Mouse (Mus musculus): Measurements from ENCODE around the gene Ston2.
"Not testable (repeated sequence)": the region's sequence is repeated elsewhere in the genome, so short reads cannot be mapped to it uniquely, and the experiment has no call there.

Ston2 gene

DNA sequence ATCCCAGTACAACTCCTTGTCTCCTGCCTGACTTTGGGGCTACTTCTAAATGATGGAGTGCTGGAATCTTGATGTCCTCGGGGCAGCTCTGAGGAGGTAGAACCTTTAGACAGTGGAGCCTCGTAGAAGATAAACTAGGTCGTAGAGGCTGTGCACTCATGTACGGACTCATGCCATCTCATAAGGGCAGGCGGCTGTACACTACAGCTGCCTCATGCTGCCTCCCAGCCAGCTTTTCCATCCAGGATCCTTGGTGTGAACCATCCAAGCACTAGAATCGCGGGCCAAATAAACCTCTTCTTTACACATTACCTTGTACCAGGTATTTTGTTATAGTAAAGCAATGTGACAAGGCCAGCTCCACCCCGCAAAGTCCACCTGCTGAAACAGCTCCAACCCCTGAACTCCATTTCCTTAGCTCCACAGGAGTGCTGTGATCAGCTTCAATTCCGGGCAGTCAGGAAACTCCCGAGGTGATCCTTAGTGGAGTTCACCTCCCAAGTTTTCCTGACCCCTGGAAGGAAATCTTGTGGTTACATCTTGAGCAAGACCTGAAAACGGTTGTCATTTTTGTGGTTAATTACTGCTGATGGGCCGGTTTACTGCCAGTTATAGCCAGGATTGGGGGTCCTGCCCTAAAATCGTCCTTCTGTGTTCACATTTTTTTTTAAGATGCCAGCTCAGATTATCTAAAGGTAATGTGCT lies 36.1 kb downstream of the Ston2 start:
- DNase-seq (ENCODE audit: low read depth, low spot score): no peak

DNA sequence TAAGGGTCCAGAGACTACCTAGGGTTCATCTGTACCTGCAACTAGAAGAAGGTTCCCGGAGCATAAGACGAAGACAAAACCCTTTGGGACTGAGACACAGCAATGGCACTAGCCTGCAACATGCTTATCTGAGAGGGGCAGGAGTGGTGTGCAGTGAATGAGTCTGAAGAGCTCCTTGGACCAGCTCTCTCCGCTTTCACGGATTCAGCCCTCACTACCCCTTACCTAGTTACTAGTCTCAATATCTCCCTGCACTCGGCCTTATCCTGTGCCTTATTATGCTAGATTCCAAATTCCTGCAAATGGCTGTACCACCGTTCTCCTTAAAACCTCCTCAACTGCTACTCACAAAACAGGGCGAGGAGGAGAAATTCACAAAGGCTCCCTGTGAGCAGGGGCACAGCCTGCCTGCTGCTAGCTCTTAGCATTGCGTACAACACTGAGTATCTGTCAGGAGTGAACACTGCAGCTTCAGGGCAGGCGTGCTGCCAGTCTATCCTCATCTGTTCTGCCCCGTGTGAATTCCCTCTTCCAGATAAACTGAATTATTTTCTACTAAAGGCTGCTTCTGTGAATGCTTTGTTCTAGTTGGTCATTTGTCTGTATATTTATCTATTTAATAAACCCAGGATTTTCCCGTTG lies 38.5 kb downstream of the Ston2 start:
- DNase-seq (ENCODE audit: low read depth, low spot score): no peak

DNA sequence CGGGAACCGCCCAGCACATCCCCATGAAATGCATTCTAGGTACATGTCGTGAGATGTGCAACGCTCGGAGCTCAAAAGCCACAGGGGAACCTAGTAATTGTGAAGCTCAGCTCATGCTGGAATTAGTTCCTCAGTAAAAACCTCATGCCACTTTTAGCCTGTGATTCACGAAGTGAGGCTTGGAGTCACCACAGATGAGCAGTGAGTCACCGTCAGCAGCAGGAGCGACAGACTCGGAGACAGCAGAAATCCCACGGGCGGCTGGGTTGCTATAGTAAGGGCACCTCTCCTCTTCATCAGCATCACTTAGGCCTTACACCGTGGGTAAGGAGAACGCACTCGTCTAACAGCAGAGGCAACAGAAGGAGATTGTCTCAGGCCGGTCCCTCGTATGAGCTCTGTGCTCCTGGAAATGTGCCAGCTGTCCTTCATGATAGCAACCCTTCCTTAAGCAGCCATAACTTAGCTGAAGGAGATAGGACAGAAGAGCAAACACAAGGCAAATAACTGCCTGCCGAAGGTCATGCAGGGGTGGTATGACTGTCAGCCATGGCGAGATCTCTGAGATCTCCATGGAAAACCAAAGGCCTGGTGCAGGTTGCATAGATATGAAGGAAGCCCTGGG lies 39.8 kb downstream of the Ston2 start:
- DNase-seq (ENCODE audit: low read depth, low spot score): no peak

DNA sequence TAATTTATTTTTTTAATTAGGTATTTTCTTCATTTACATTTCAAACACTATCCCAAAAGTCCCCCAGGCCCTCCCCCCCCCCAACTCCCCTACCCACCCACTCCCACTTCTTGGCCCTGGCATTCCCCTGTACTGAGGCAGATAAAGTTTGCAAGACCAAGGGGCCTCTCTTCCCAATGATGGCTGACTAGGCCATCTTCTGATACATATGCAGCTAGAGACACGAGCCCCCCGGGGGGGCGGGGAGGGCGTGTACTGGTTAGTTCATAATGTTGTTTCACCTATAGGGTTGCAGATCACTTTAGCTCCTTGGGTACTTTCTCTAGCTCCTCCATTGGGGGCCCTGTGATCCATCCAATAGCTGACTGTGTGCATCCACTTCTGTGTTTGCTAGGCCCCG lies 41.3 kb downstream of the Ston2 start:
- DNase-seq (ENCODE audit: low read depth, low spot score): not testable (repeated sequence)

GRCm38 (mm10) chr12:91745758-91746290 lies 42.4 kb downstream of the Ston2 start:
- peak; percentile 48 for DNase-seq (ENCODE audit: low read depth, low spot score)

DNA sequence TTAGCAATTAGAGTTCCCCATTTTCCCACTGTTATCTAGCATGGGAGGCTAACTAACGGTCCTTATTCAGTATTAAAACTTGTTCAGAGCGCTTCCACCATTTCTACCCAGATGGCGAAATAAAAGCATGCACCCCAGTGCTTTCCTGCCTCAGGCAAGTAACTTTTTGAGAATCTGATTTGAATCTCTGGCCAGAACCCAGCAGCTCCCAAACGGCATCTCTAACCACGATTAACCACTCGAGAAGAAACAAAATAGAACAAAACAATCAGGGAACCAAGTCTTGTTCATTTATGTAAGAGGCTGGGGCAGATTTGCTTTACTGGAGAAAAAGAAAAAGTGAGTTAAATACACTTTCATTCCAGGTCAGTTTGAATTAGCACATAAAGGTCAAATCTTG lies 44.1 kb downstream of the Ston2 start:
- DNase-seq (ENCODE audit: low read depth, low spot score): no peak

DNA sequence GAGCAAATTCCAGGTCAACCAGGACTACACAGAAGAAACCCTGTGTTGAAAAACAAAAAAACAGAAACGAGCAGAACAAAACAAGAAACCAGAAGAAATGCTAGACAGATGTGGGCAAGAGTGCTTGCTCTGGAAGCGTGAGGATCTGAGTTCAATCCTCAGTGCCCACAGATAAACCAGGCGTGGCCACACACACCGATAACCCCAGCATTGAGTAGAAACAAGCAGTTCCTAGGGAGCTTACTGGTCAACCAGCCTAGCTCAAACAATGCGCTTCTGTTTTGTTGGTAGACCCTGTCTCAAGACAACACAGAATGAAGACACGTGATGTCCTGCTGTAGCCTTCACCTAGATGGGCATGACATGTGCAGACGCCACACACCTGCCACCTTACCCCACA lies 45.3 kb downstream of the Ston2 start:
- DNase-seq (ENCODE audit: low read depth, low spot score): no peak

- DNase-seq (ENCODE audit: low read depth, low spot score): no peak
Measured at GRCm38 (mm10) chr12:91738381-91738780, 49.8 kb downstream of the Ston2 start.

GRCm38 (mm10) chr12:91736221-91736980 lies 51.8 kb downstream of the Ston2 start:
- no peak for DNase-seq (ENCODE audit: low read depth, low spot score)

GRCm38 (mm10) chr12:91734246-91735027 lies 53.8 kb downstream of the Ston2 start:
- no peak for DNase-seq (ENCODE audit: low read depth, low spot score)

- DNase-seq (ENCODE audit: low read depth, low spot score): no peak
Measured at GRCm38 (mm10) chr12:91732729-91733448, 55.3 kb downstream of the Ston2 start.

- DNase-seq (ENCODE audit: low read depth, low spot score): no peak
Measured at GRCm38 (mm10) chr12:91726202-91726601, 62.0 kb downstream of the Ston2 start.

DNA sequence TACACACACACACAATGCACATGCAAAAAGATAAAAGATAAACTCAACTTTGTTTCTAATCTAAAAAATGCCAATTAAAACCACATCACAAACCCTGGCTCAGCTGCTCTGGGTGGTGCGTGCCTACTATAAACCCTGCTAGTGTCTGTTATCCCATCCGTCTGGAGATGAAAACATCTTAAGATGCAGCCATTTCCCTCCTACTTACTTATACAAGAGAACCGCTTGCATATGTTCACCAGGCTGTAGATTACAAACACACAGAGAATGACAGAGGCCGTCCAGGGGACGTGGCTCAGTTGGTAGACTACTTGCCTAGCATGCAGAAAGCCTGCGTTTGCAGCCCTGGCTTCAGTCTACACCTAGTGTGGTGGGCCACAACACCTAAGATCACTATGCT lies 64.3 kb downstream of the Ston2 start:
- DNase-seq (ENCODE audit: low read depth, low spot score): no peak

DNA sequence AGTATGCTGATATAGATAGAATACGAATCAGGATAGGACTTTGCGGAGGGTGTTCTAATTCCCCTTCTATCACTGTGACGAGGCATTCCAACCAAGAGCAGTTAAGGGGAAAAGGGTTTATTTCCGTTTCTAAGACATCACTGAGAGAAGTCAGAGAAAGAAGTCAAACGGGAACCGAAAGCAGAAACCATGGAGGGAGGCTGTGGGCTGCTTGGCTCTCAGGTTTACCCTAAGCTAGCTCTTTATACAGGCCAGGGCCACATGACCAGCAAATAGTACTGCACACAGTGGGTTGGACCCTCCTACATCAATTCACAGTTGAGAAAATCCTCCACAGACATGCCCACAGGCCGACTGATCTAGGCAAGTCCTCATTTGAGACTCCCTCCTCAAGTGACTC lies 69.1 kb downstream of the Ston2 start:
- no peak for DNase-seq (ENCODE audit: low read depth, low spot score)

- no peak for DNase-seq (ENCODE audit: low read depth, low spot score)
Measured at GRCm38 (mm10) chr12:91715686-91716085, 72.5 kb downstream of the Ston2 start.

DNA sequence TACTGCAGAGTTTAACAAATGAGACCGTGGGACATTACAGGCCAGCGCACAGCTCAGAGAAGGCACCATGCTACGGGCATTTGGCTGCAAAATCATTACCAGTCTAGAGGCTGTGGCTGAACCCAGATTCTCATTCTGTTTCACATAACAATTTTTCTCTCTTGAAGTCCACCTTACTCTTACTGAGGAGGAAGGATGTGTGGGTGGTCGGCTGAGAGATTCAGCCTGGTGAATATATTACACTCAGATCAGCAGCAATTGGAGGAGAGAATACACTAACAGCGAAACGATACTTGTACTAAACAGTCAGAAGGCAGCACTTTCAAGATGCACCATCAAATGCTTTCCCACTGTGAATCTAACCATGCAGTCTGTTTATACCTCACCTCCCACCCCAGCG lies 74.8 kb downstream of the Ston2 start:
- no peak for DNase-seq (ENCODE audit: low read depth, low spot score)

- DNase-seq (ENCODE audit: low read depth, low spot score): no peak
Measured at GRCm38 (mm10) chr12:91711655-91712054, 76.5 kb downstream of the Ston2 start.

DNA sequence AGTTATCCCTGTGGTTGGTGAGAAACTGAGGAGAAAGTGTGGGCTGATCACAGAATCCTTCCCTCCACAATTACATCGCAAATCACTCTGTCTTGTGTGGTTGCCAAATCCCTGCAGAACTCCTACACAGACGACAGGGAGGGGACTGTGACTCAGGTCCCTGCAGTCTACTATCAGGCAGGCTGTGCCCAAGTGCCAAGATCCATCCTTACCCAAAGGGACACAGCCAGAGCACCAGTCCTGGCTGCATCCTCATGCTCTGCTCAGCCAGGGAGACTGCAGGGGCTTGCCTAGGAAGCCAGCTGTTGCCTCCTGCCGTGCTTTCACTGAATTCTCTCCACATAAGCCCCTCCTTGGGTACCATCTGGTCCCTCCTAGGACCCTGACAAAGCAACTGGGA lies 77.3 kb downstream of the Ston2 start:
- peak; percentile 14 for DNase-seq (ENCODE audit: low read depth, low spot score)

- no peak for DNase-seq (ENCODE audit: low read depth, low spot score)
Measured at GRCm38 (mm10) chr12:91709634-91710033, 78.6 kb downstream of the Ston2 start.

GRCm38 (mm10) chr12:91709232-91709631 lies 79.0 kb downstream of the Ston2 start:
- no peak for DNase-seq (ENCODE audit: low read depth, low spot score)

DNA sequence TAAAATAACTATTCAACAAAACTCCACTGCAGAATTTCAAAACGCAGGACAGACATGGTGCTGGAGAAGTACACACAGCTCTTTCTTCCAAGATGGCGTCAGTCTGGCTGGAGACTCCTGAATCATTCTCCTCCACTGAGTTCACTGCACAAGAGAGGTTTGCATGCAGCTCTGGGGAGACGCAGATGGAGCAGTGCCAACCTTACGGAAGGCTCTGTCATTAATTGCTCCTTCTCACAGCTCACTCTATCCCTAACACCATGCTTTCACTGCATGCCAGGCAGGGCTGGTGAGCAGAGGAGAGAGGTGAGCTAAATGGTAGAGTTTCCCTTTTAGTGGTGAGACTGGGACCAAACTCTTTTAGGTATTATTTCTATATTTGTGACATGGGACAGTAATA lies 80.4 kb downstream of the Ston2 start:
- no peak for DNase-seq (ENCODE audit: low read depth, low spot score)
